Mouse (Mus musculus): ENCODE results near the gene B3galt6. TPM values are rescaled to one million over a fixed set of nuclear protein-coding genes. Genes with fewer than 3 reads are reported as not detected.

B3galt6 gene
- 31.9 and 35.6 TPM in 2 replicates for polyA plus RNA-seq (2015; fragmentation: Nextera tagmentation; extraction: Ambion mirVana)

- no peaks in the 10 kb centered on the region for H3K27me3 ChIP-seq (replicated peaks)
- peak within 1 kb of the TSS; percentile 99 for H3K4me2 ChIP-seq
- peak; percentile 89 for ATAC-seq (ENCODE audit: low FRiP score)
- peak within 1 kb of the TSS; percentile 82 for H3K9ac ChIP-seq (replicated peaks)
- no peaks in the 10 kb centered on the region for H3K9me3 ChIP-seq (replicated peaks)
- WGBS, result under 1% methylated on average over 97 of the region's 99 CpGs
- peaks cover 41% of the 10 kb centered on the region for H3K4me1 ChIP-seq
- peaks cover 11% of the 10 kb centered on the region for H3K36me3 ChIP-seq
- peak within 1 kb of the TSS; percentile 70 for H3K4me3 ChIP-seq (replicated peaks)
- peak within 1 kb of the TSS; percentile 99 for H3K27ac ChIP-seq (replicated peaks)
Measured at GRCm38 (mm10) chr4:155992241-155992905, at the start of gene B3galt6, which contains the start of gene Sdf4. Gene B3galt6 (minus strand): TSS chr4:155992649. Gene Sdf4 (plus strand): TSS chr4:155992872.

DNA sequence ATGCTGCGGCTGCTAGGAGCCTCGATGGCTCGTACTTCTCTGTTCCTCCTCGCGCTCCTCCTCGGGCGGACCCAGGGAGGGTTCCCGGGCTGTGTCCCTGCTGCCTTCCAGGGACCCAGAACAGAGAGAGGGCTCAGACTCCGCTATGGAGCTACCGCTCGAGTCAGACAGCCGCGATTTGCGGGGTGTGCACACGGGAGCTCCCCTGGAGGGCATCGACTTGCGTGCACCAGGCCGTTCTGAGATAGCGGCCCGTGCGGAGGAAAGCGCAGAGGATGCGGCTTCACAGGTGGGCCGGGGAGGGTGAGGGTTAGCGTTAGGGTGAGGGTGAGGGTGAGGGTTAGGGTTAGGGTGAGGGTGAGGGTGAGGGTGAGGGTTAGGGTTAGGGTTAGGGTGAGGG is 42.5 kb upstream of the B3galt6 start:
- peak overlapping the region; percentile 53 for H3K4me2 ChIP-seq
- ATAC-seq (ENCODE audit: low FRiP score), result no peak
- WGBS, result 4% methylated on average over 25 of the region's 25 CpGs
- H3K4me3 ChIP-seq (replicated peaks), result peak overlapping the region; percentile 28
- H3K27me3 ChIP-seq (replicated peaks), result peaks cover 24% of the 10 kb centered on the region
- peaks cover 45% of the 10 kb centered on the region for H3K4me1 ChIP-seq
- H3K9me3 ChIP-seq (replicated peaks), result no peaks in the 10 kb centered on the region
- H3K9ac ChIP-seq (replicated peaks), result no peak overlapping the region
- no peak overlapping the region for H3K27ac ChIP-seq (replicated peaks)
- H3K36me3 ChIP-seq, result no peaks in the 10 kb centered on the region

- 53% methylated on average over 4 of the region's 4 CpGs for WGBS
- ATAC-seq (ENCODE audit: low FRiP score), result no peak
- H3K4me1 ChIP-seq, result peaks cover 45% of the 10 kb centered on the region
- H3K4me3 ChIP-seq (replicated peaks), result peak overlapping the region; percentile 28; the same call in 1 of the 2 replicates
- no peak overlapping the region for H3K27ac ChIP-seq (replicated peaks)
- peak overlapping the region; percentile 53; the same call in 1 of the 2 replicates for H3K4me2 ChIP-seq
- H3K9me3 ChIP-seq (replicated peaks), result no peaks in the 10 kb centered on the region
- peaks cover 3% of the 10 kb centered on the region; the same call in 1 of the 2 replicates for H3K36me3 ChIP-seq
- H3K27me3 ChIP-seq (replicated peaks), result peaks cover 24% of the 10 kb centered on the region
- no peak overlapping the region for H3K9ac ChIP-seq (replicated peaks)
Measured at GRCm38 (mm10) chr4:156034301-156034700, 41.9 kb upstream of the B3galt6 start.

DNA sequence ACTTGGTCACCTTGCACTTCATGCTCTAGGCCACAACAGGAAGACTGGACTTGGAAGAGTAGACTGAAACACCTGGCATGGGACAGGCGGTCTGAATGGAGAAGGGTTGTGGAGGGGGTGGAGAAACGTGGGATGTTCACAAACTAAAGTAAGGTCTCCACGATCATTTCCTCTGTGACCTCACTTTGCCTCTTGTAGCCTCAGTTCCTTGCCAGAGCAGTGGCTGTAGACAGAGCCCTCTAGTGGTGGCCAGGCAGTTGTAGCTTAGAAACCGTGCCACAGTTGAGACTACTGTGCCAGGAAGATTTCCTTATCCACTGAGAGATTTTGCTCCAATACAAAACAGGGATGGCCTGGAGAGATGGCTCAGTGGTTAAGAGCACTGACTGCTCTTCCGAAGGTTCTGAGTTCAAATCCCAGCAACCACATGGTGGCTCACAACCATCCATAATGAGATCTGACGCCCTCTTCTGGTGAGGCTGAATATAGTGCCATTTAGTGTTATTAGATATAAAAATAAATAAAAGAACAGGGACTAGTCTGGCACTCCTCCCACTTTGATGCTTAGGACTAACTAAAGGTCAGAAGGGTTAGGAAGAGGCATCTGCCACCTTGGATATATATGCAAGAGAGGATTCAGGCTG is 41.1 kb upstream of the B3galt6 start:
- Histone ChIP-seq H3K27ac (replicated peaks) (no peak overlapping the region), H3K4me2 (no peak overlapping the region), H3K9me3 (replicated peaks) (no peaks in the 10 kb centered on the region), H3K27me3 (replicated peaks) (peaks cover 24% of the 10 kb centered on the region), H3K36me3 (peaks cover 3% of the 10 kb centered on the region; the same call in 1 of the 2 replicates), H3K4me1 (peaks cover 45% of the 10 kb centered on the region), H3K9ac (replicated peaks) (no peak overlapping the region), H3K4me3 (replicated peaks) (no peak overlapping the region)
- no peak for ATAC-seq (ENCODE audit: low FRiP score)
- 53% methylated on average over 6 of the region's 6 CpGs for WGBS

- Histone ChIP-seq H3K9ac (replicated peaks) (no peak overlapping the region), H3K9me3 (replicated peaks) (no peaks in the 10 kb centered on the region), H3K27me3 (replicated peaks) (peaks cover 24% of the 10 kb centered on the region), H3K4me2 (no peak overlapping the region), H3K27ac (replicated peaks) (no peak overlapping the region), H3K4me1 (peaks cover 45% of the 10 kb centered on the region), H3K36me3 (peaks cover 9% of the 10 kb centered on the region), H3K4me3 (replicated peaks) (no peak overlapping the region)
- 76% methylated on average over 4 of the region's 4 CpGs for WGBS
- ATAC-seq (ENCODE audit: low FRiP score), result no peak
Measured at GRCm38 (mm10) chr4:156032856-156033255, 40.4 kb upstream of the B3galt6 start.

GRCm38 (mm10) chr4:156031593-156032391 is 39.3 kb upstream of the B3galt6 start:
- peak overlapping the region; percentile 62 for H3K9ac ChIP-seq (replicated peaks)
- peak overlapping the region; percentile 88 for H3K27ac ChIP-seq (replicated peaks)
- peak overlapping the region; percentile 54 for H3K4me3 ChIP-seq (replicated peaks)
- H3K27me3 ChIP-seq (replicated peaks), result peaks cover 24% of the 10 kb centered on the region
- peaks cover 45% of the 10 kb centered on the region for H3K4me1 ChIP-seq
- H3K9me3 ChIP-seq (replicated peaks), result no peaks in the 10 kb centered on the region
- peak overlapping the region; percentile 69 for H3K4me2 ChIP-seq
- WGBS, result under 1% methylated on average over 24 of the region's 24 CpGs
- peak; percentile 91 for ATAC-seq (ENCODE audit: low FRiP score)
- H3K36me3 ChIP-seq, result peaks cover 12% of the 10 kb centered on the region

DNA sequence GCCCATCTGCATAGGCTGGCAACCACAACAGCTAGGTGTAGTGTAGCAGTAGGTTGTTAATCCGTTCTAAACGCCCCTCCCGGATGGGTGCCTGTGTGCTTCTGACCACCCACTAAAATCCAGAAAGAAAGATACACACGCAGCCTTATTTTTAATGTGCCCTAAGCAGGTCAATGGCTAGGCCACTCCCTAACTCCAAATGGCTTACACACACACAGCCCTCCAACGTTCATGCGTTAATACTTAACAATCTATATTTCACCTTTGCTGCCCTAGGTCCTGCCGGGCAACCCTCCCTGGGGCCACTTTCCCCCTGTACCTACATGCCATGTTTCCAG is 38.8 kb upstream of the B3galt6 start:
- peak; percentile 12; the same call in 1 of the 2 replicates for ATAC-seq (ENCODE audit: low FRiP score)
- H3K9ac ChIP-seq (replicated peaks), result peak overlapping the region; percentile 62
- peak overlapping the region; percentile 88 for H3K27ac ChIP-seq (replicated peaks)
- peaks cover 22% of the 10 kb centered on the region for H3K27me3 ChIP-seq (replicated peaks)
- H3K36me3 ChIP-seq, result peaks cover 12% of the 10 kb centered on the region
- H3K4me1 ChIP-seq, result peaks cover 45% of the 10 kb centered on the region
- H3K9me3 ChIP-seq (replicated peaks), result no peaks in the 10 kb centered on the region
- 7% methylated on average over 7 of the region's 7 CpGs for WGBS
- H3K4me2 ChIP-seq, result peak overlapping the region; percentile 69
- H3K4me3 ChIP-seq (replicated peaks), result peak overlapping the region; percentile 54

GRCm38 (mm10) chr4:156030651-156031118 is 38.2 kb upstream of the B3galt6 start:
- 0 out of 2 replicates have a peak, but pooled peaks have one; percentile 3 for ATAC-seq (ENCODE audit: low FRiP score)
- Histone ChIP-seq H3K4me1 (peaks cover 47% of the 10 kb centered on the region), H3K4me3 (replicated peaks) (peak overlapping the region; percentile 54), H3K27ac (replicated peaks) (peak overlapping the region; percentile 88), H3K27me3 (replicated peaks) (peaks cover 17% of the 10 kb centered on the region), H3K9ac (replicated peaks) (peak overlapping the region; percentile 62), H3K36me3 (peaks cover 12% of the 10 kb centered on the region), H3K9me3 (replicated peaks) (no peaks in the 10 kb centered on the region), H3K4me2 (peak overlapping the region; percentile 69)
- 65% methylated on average over 9 of the region's 9 CpGs for WGBS

DNA sequence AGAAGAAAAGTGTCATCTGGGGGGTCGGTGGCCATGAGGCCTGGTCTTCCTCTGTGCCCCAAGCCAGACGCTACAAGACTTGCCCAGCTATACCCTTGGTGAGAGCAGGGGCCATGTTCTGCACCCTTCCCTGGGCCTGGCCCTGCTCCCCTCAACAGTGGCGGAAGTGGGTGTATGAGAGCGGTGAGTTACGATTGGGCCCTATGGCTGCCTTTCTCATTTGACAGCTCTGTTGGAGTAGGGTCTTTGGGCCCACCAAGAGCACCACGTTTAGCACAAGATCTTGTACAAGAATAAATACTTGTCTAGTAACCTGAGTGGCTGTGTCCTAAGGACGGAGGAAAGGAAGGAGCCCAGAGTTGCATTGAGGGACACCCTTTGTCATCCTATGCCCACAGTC is 36.1 kb upstream of the B3galt6 start:
- WGBS, result 90% methylated on average over 7 of the region's 7 CpGs
- Histone ChIP-seq H3K9ac (replicated peaks) (no peak overlapping the region), H3K9me3 (replicated peaks) (no peaks in the 10 kb centered on the region), H3K27ac (replicated peaks) (no peak overlapping the region), H3K4me3 (replicated peaks) (no peak overlapping the region), H3K4me2 (no peak overlapping the region), H3K36me3 (peaks cover 12% of the 10 kb centered on the region), H3K4me1 (peaks cover 35% of the 10 kb centered on the region), H3K27me3 (replicated peaks) (no peaks in the 10 kb centered on the region)
- no peak for ATAC-seq (ENCODE audit: low FRiP score)

DNA sequence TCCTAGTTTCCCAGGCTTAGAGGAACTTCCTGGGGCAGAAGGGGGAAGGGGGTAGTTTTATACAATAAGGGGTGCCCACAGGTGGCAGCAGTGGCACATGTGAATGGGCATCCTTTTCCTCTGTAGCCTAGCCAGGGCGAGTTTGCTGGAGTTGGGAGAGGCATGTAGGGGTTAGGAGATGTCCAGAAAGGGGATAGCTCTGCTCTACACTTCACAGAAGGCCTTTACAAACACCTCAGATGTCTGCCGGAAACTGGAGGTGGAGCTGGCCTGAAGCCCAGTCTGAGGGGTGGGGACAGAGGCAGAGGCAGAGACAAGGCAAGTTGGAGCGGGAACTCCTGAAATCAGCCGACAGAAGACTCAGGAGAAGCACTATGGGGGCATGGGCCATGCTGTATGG is 33.6 kb upstream of the B3galt6 start, which contains the start of gene Tnfrsf18:
Gene Tnfrsf18 (plus strand): TSS at position 152 of the 400 bp plus-strand sequence.
- no peaks in the 10 kb centered on the region for H3K9me3 ChIP-seq (replicated peaks)
- 61% methylated on average over 4 of the region's 4 CpGs for WGBS
- no peak within 1 kb of the TSS for H3K27ac ChIP-seq (replicated peaks)
- no peak within 1 kb of the TSS for H3K4me3 ChIP-seq (replicated peaks)
- no peak within 1 kb of the TSS for H3K4me2 ChIP-seq
- ATAC-seq (ENCODE audit: low FRiP score), result no peak
- H3K36me3 ChIP-seq, result peaks cover 18% of the 10 kb centered on the region
- H3K27me3 ChIP-seq (replicated peaks), result no peaks in the 10 kb centered on the region
- no peak within 1 kb of the TSS for H3K9ac ChIP-seq (replicated peaks)
- H3K4me1 ChIP-seq, result peaks cover 14% of the 10 kb centered on the region

- no peak for ATAC-seq (ENCODE audit: low FRiP score)
- Histone ChIP-seq H3K36me3 (peaks cover 19% of the 10 kb centered on the region), H3K27me3 (replicated peaks) (no peaks in the 10 kb centered on the region), H3K9me3 (replicated peaks) (no peaks in the 10 kb centered on the region), H3K4me1 (0 out of 2 replicates have a peak, but pooled peaks cover 3% of the 10 kb centered on the region), H3K4me3 (replicated peaks) (no peak overlapping the region), H3K9ac (replicated peaks) (no peak overlapping the region), H3K4me2 (no peak overlapping the region), H3K27ac (replicated peaks) (no peak overlapping the region)
- 91% methylated on average over 7 of the region's 7 CpGs for WGBS
Measured at GRCm38 (mm10) chr4:156024184-156024583, 31.7 kb upstream of the B3galt6 start.

Measured in neural tube, embryonic 15.5 days (tissue).